Mouse (Mus musculus) skeletal muscle tissue, adult 2 months (tissue): ENCODE data around the gene Zfp58.
"Not testable (repeated sequence)": the region's sequence is repeated elsewhere in the genome, so short reads cannot be mapped to it uniquely, and the experiment has no call there.

ENCODE experiments used
- DNase-seq: peaks from one replicate; pipeline ENCODE4 v3.0.0-alpha.2; 2012; ENCODE audit warnings: low read depth, low spot score

Zfp58 gene

GRCm38 (mm10) chr13:67500084-67500719, at the start of gene Zfp58:
TSS of gene Zfp58 (minus strand) at chr13:67500555.
- peak; percentile 76 for DNase-seq

GRCm38 (mm10) chr13:67545941-67546340, 45.6 kb upstream of the Zfp58 start:
- no peak for DNase-seq

- no peak for DNase-seq
Observed at GRCm38 (mm10) chr13:67527049-67527730, 26.8 kb upstream of the Zfp58 start.

- DNase-seq, result peak; percentile 91
Observed at GRCm38 (mm10) chr13:67525753-67526410, 25.5 kb upstream of the Zfp58 start, which contains the start of the genes Gm26965 and Zfp87. TSS of gene Gm26965 (minus strand) at chr13:67526151. TSS of gene Zfp87 (minus strand) at chr13:67526177.

- DNase-seq, result no peak
Observed at GRCm38 (mm10) chr13:67500908-67501307, 553 bp upstream of the Zfp58 start.

GRCm38 (mm10) chr13:67495631-67496030, 4.7 kb downstream of the Zfp58 start:
- no peak for DNase-seq

- DNase-seq, result no peak
Observed at GRCm38 (mm10) chr13:67484424-67484811, 15.9 kb downstream of the Zfp58 start.

- DNase-seq, result peak; percentile 91
Observed at GRCm38 (mm10) chr13:67483625-67484423, 16.5 kb downstream of the Zfp58 start, which contains the start of gene Zfp874b. TSS of gene Zfp874b (minus strand) at chr13:67484258.

- DNase-seq, result no peak
Observed at GRCm38 (mm10) chr13:67481528-67481927, 18.8 kb downstream of the Zfp58 start.

GRCm38 (mm10) chr13:67469274-67469673, 31.1 kb downstream of the Zfp58 start:
- DNase-seq, result no peak

GRCm38 (mm10) chr13:67463506-67464185, 36.7 kb downstream of the Zfp58 start:
- not testable (repeated sequence) for DNase-seq

GRCm38 (mm10) chr13:67452021-67452309, 48.4 kb downstream of the Zfp58 start:
- no peak for DNase-seq

GRCm38 (mm10) chr13:67451172-67452020, 49.0 kb downstream of the Zfp58 start, which contains the start of gene Zfp874a:
TSS of gene Zfp874a (minus strand) at chr13:67451624.
- peak; percentile 88 for DNase-seq
